Mouse (Mus musculus) CH12.LX (cell line): Measurements from ENCODE around the gene Mras. TPM values are rescaled to one million over a fixed set of nuclear protein-coding genes. Genes with fewer than 3 reads are reported as not detected.
A peak's percentile ranks its signal among the peaks of the same experiment; 100 is the strongest.

Experiments
- DNase-seq: peaks from one replicate; pipeline ENCODE4 v3.0.0-alpha.2; 2013; ENCODE audit errors: extremely low read depth
- H3K27ac ChIP-seq: 2 replicates; pipeline ENCODE4 v1.5.1; 2012; ENCODE audit warnings: low read depth, mild to moderate bottlenecking, control low read depth, moderate library complexity; ENCODE audit not compliant: insufficient read depth
- H3K27me3 ChIP-seq: replicated peaks from 2 replicates; pipeline ENCODE3; 2012; ENCODE audit warnings: inconsistent platforms
- H3K36me3 ChIP-seq, 2 experiments: replicated peaks in 1 of 2; 2 replicates each; pipeline versions ENCODE3 to v1.6.1; 2012; ENCODE audit warnings: inconsistent platforms in 1 of 2, low read length in 1 of 2, mild to moderate bottlenecking in 1 of 2, mixed read lengths in 1 of 2, moderate library complexity in 1 of 2; ENCODE audit not compliant: control insufficient read depth in 1 of 2, insufficient read depth in 1 of 2
- H3K4me1 ChIP-seq, 2 experiments: 2 replicates each; pipeline ENCODE4 v1.6.1; 2012; ENCODE audit warnings: inconsistent platforms in 1 of 2, moderate library complexity in 1 of 2; ENCODE audit not compliant: insufficient read depth in 2 of 2, control insufficient read depth in 1 of 2
- H3K4me2 ChIP-seq: 2 replicates; pipeline ENCODE4 v1.6.1; 2012; ENCODE audit warnings: low read depth, mild to moderate bottlenecking, control low read depth; ENCODE audit not compliant: poor library complexity, insufficient read depth, severe bottlenecking
- H3K4me3 ChIP-seq, 3 experiments: fragments of 150-350 bp in 1 of 3; sonication (generic) in 1 of 3; replicated peaks in 1 of 3; 2 replicates each; pipeline versions ENCODE3 to v1.5.1; 2011 to 2012; ENCODE audit warnings: low read depth in 2 of 3, low read length in 2 of 3, mild to moderate bottlenecking in 2 of 3, moderate library complexity in 2 of 3, control low read depth in 1 of 3, improper control_type of control experiment in 1 of 3, inconsistent platforms in 1 of 3, mixed read lengths in 1 of 3; ENCODE audit not compliant: poor library complexity in 1 of 3
- H3K79me2 ChIP-seq: replicated peaks from 2 replicates; pipeline ENCODE4 v1.6.1; 2012; ENCODE audit warnings: mild to moderate bottlenecking, moderate library complexity; ENCODE audit not compliant: control insufficient read depth, poor library complexity, insufficient read depth, severe bottlenecking; ENCODE audit errors: extremely low read depth
- H3K9ac ChIP-seq: 2 replicates; pipeline ENCODE4 v1.6.1; 2012; ENCODE audit warnings: low read depth, mild to moderate bottlenecking, control low read depth, moderate library complexity; ENCODE audit not compliant: insufficient read depth
- H3K9me3 ChIP-seq: replicated peaks from 2 replicates; pipeline ENCODE3; 2012; ENCODE audit warnings: low read length, inconsistent platforms, mixed read lengths
- CHD1 ChIP-seq: IDR thresholded peaks from 2 replicates; pipeline ENCODE4 v1.6.1; 2012; ENCODE audit warnings: low read depth, low read length, improper control_type of control experiment, inconsistent platforms
- CHD2 ChIP-seq: IDR thresholded peaks from 2 replicates; pipeline ENCODE4 v1.6.1; 2011; ENCODE audit warnings: low read length, improper control_type of control experiment
- CTCF ChIP-seq, 2 experiments: IDR thresholded peaks in 1 of 2; conservative IDR thresholded peaks in 1 of 2; 2 replicates each; pipeline ENCODE4 v1.5.1; 2011 to 2012; ENCODE audit warnings: low read depth in 2 of 2, low read length in 2 of 2, improper control_type of control experiment in 1 of 2, inconsistent platforms in 1 of 2, mild to moderate bottlenecking in 1 of 2, moderate library complexity in 1 of 2
- E2F4 ChIP-seq: IDR thresholded peaks from 2 replicates; pipeline ENCODE4 v1.6.1; 2011; ENCODE audit warnings: low read depth, low read length, improper control_type of control experiment; ENCODE audit not compliant: insufficient replicate concordance
- EP300 ChIP-seq: IDR thresholded peaks from 2 replicates; pipeline ENCODE4 v1.6.1; 2011; ENCODE audit warnings: low read length, improper control_type of control experiment
- JUN ChIP-seq: IDR thresholded peaks from 2 replicates; pipeline ENCODE4 v1.6.1; 2011; ENCODE audit warnings: low read depth, mild to moderate bottlenecking, low read length, improper control_type of control experiment, moderate library complexity; ENCODE audit not compliant: insufficient read depth
- MAX ChIP-seq: IDR thresholded peaks from 2 replicates; pipeline ENCODE4 v1.6.1; 2011; ENCODE audit warnings: low read length, improper control_type of control experiment
- RAD21 ChIP-seq: IDR thresholded peaks from 2 replicates; pipeline ENCODE4 v1.6.1; 2011; ENCODE audit warnings: low read depth, mild to moderate bottlenecking, low read length, improper control_type of control experiment, moderate library complexity
- SMC3 ChIP-seq: IDR thresholded peaks from 2 replicates; pipeline ENCODE4 v1.6.1; 2011; ENCODE audit warnings: low read depth, low read length, improper control_type of control experiment
- TBP ChIP-seq: conservative IDR thresholded peaks from 2 replicates; pipeline ENCODE4 v1.6.1; 2011; ENCODE audit warnings: low read depth, low read length, improper control_type of control experiment
- ZC3H11A ChIP-seq: IDR thresholded peaks from 2 replicates; pipeline ENCODE4 v1.6.1; 2012; ENCODE audit warnings: low read depth, mild to moderate bottlenecking, inconsistent platforms, low read length, improper control_type of control experiment
- ZKSCAN1 ChIP-seq: IDR thresholded peaks from 2 replicates; pipeline ENCODE4 v1.6.1; 2012; ENCODE audit warnings: low read depth, inconsistent platforms, low read length, improper control_type of control experiment, borderline replicate concordance
- dilution Hi-C: fragments of 300-500 bp; cut with MboI; formaldehyde crosslinking; loops from 2 replicates; pipeline ENCODE4 v1.14.3; 2020; ENCODE audit warnings: low sequenced_read_pairs; ENCODE audit not compliant: extremely low pct_unique_long_range_greater_than_20kb, extremely low pct_ligation_motif_present
- in situ Hi-C: fragments of 300-500 bp; cut with MboI; formaldehyde crosslinking; loops from 3 replicates; pipeline ENCODE4 v1.14.3; 2019; ENCODE audit warnings: low sequenced_read_pairs, low pct_ligation_motif_present, low pct_unique_long_range_greater_than_20kb, mixed read lengths
- polyA plus RNA-seq: library from polyadenylated mRNA; unstranded; fragments of >175 nt; gene quantifications from 2 replicates; pipeline ENCODE4 v1.2.1, GENCODE M21; 2012; ENCODE audit warnings: low read depth; ENCODE audit not compliant: insufficient read length
- total RNA-seq, 2 experiments: library from RNA; depleted of rRNA; stranded (reverse); fragments of 300-350 nt in 1 of 2; fragments of >200 nt in 1 of 2; gene quantifications; 2 replicates each; pipeline ENCODE4 v1.2.3; 2012 to 2014

Mras gene
- total and polyA plus RNA-seq, 3 experiments = 0.21 TPM; not detected in 2

- no peak for TF ChIP-seq CHD1
- no peak for TF ChIP-seq E2F4
- no peak for TF ChIP-seq CHD2
- TF ChIP-seq ZKSCAN1 = no peak
- no peak for TF ChIP-seq JUN
- TF ChIP-seq ZC3H11A = no peak
- H3K27ac ChIP-seq = no peak overlapping the region
- DNase-seq = no peak
- H3K36me3 ChIP-seq = peaks cover 6 to 13% of the 10 kb centered on the region in 2 experiments
- in situ Hi-C loops = no loop called here
- H3K27me3 ChIP-seq = no peaks in the 10 kb centered on the region
- peaks cover 3% of the 10 kb centered on the region in 2 experiments; a peak in 2 of 4 replicates for H3K4me1 ChIP-seq
- dilution Hi-C loops = no loop called here
- H3K9ac ChIP-seq = no peak overlapping the region
- H3K4me2 ChIP-seq = peak overlapping the region; percentile 5; the same call in 1 of the 2 replicates
- no peaks in the 10 kb centered on the region for H3K9me3 ChIP-seq
- no peaks in the 10 kb centered on the region for H3K79me2 ChIP-seq
- no peak overlapping the region for H3K4me3 ChIP-seq
Measured at GRCm38 (mm10) chr9:99470347-99471092, 33.3 kb upstream of the Mras start.

DNA sequence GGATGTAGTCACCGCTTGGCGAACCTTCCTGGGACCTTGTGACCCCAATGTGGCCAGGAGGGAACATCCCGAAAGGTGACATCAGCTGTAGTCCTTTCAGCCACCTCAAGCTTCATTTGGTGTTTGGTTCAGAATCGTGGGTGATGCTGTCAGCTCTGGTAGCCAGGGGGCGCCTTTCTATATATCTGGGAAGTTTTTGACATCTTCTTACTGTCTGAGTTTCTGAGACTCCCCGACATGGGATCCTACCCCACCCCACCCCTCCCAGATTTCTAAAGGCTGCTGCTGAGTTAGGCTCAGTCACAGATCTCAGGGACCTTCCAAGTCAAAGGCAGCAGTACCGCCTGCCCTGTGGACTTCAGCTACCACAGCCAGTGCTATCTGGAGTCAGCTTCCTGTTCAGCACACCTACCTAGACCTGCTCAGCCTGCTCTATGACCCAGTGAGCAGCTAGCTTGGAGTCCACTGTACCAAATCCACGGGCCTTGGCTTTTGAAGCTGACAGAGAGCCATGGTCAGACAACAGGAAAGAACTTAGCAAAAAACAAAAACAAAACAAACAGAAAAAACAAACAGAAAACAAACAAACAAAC is 32.6 kb upstream of the Mras start:
- no peak overlapping the region for H3K9ac ChIP-seq
- H3K4me1 ChIP-seq = peaks cover 3% of the 10 kb centered on the region in 2 experiments; a peak in 2 of 4 replicates
- H3K4me2 ChIP-seq = peak overlapping the region; percentile 5; the same call in 1 of the 2 replicates
- no peak overlapping the region for H3K4me3 ChIP-seq
- peaks cover 2 to 6% of the 10 kb centered on the region in 2 experiments for H3K36me3 ChIP-seq
- H3K9me3 ChIP-seq = no peaks in the 10 kb centered on the region
- H3K27me3 ChIP-seq = no peaks in the 10 kb centered on the region
- peak; percentile 22 for DNase-seq
- H3K79me2 ChIP-seq = no peaks in the 10 kb centered on the region
- dilution Hi-C loops = no loop called here
- in situ Hi-C loops = no loop called here
- peak in 1 of 2 experiments; percentile 68; a peak in 2 of 4 replicates for TF ChIP-seq CTCF (conservative IDR thresholded peaks at IDR 0.05 in 1 of 2, IDR thresholded peaks at IDR 0.05 in 1 of 2; ENCODE audit: low read depth in 2 of 2, low read length in 2 of 2)
- no peak for TF ChIP-seq EP300
- peak; percentile 24 for TF ChIP-seq RAD21
- peak; percentile 62 for TF ChIP-seq SMC3
- TF ChIP-seq, all 38 proteins: peak for 3
- H3K27ac ChIP-seq = no peak overlapping the region

GRCm38 (mm10) chr9:99468572-99468971 is 31.4 kb upstream of the Mras start:
- no peaks in the 10 kb centered on the region for H3K36me3 ChIP-seq
- no peak overlapping the region for H3K9ac ChIP-seq
- H3K27ac ChIP-seq = no peak overlapping the region
- in situ Hi-C loops (no loop called here), dilution Hi-C loops (no loop called here)
- no peak for TF ChIP-seq TBP
- TF ChIP-seq MAX = no peak
- DNase-seq = no peak
- no peaks in the 10 kb centered on the region for H3K27me3 ChIP-seq
- no peaks in the 10 kb centered on the region for H3K79me2 ChIP-seq
- H3K9me3 ChIP-seq = no peaks in the 10 kb centered on the region
- H3K4me3 ChIP-seq = no peak overlapping the region
- H3K4me2 ChIP-seq = no peak overlapping the region
- peaks cover 3% of the 10 kb centered on the region in 2 experiments; a peak in 2 of 4 replicates for H3K4me1 ChIP-seq
